Mouse (Mus musculus) MEL (cell line): ENCODE data around the gene Gm17535. TPM values are rescaled to one million over a fixed set of nuclear protein-coding genes. Genes with fewer than 3 reads are reported as not detected.
"Not testable (repeated sequence)": the region's sequence is repeated elsewhere in the genome, so short reads cannot be mapped to it uniquely, and the experiment has no call there.

Experiments used
- DNase-seq: peaks from one replicate; pipeline ENCODE4 v3.0.0; 2011; ENCODE audit warnings: low read depth, low spot score
- H3K27ac ChIP-seq: 2 replicates; pipeline ENCODE4 v1.5.1; 2012; ENCODE audit warnings: low read depth, mild to moderate bottlenecking, control low read depth, low read length, moderate library complexity; ENCODE audit not compliant: control insufficient read depth
- H3K27me3 ChIP-seq, 2 experiments: fragments of 150-350 bp in 1 of 2; sonication (generic) in 1 of 2; 2 replicates each; pipeline ENCODE4 v1.6.1; 2012; ENCODE audit warnings: low read length in 2 of 2, mild to moderate bottlenecking in 2 of 2, improper control_type of control experiment in 1 of 2, moderate library complexity in 1 of 2; ENCODE audit not compliant: insufficient read depth in 2 of 2, control insufficient read depth in 1 of 2
- H3K36me3 ChIP-seq, 2 experiments: 2 replicates each; pipeline ENCODE4 v1.6.1; 2012 to 2014; ENCODE audit warnings: low read length in 2 of 2, improper control_type of control experiment in 1 of 2, inconsistent platforms in 1 of 2, mild to moderate bottlenecking in 1 of 2; ENCODE audit not compliant: insufficient read depth in 2 of 2, control insufficient read depth in 1 of 2
- H3K4me1 ChIP-seq, 2 experiments: fragments of 150-350 bp in 1 of 2; sonication (generic) in 1 of 2; 2 replicates each; pipeline ENCODE4 v1.6.1; 2012; ENCODE audit warnings: low read length in 2 of 2, improper control_type of control experiment in 1 of 2, mild to moderate bottlenecking in 1 of 2; ENCODE audit not compliant: insufficient read depth in 2 of 2, control insufficient read depth in 1 of 2
- H3K4me3 ChIP-seq, 2 experiments: fragments of 150-350 bp in 1 of 2; sonication (generic) in 1 of 2; 2 replicates each; pipeline ENCODE4 v1.5.1; 2012; ENCODE audit warnings: low read depth in 2 of 2, low read length in 2 of 2, mild to moderate bottlenecking in 2 of 2, moderate library complexity in 2 of 2, control low read depth in 1 of 2, improper control_type of control experiment in 1 of 2; ENCODE audit not compliant: control insufficient read depth in 1 of 2, insufficient read depth in 1 of 2
- H3K79me2 ChIP-seq: 2 replicates; pipeline ENCODE4 v1.6.1; 2012; ENCODE audit warnings: mild to moderate bottlenecking, low read length, moderate library complexity; ENCODE audit not compliant: control insufficient read depth, poor library complexity, insufficient read depth
- H3K9ac ChIP-seq: 2 replicates; pipeline ENCODE4 v1.6.1; 2012; ENCODE audit warnings: low read depth, mild to moderate bottlenecking, control low read depth, low read length, moderate library complexity; ENCODE audit not compliant: control insufficient read depth, poor library complexity, severe bottlenecking
- H3K9me3 ChIP-seq: fragments of 150-350 bp; sonication (generic); replicated peaks from 2 replicates; pipeline ENCODE4 v1.6.1; 2012; ENCODE audit warnings: mild to moderate bottlenecking, low read length, improper control_type of control experiment, moderate library complexity; ENCODE audit not compliant: insufficient read depth
- CTCF ChIP-seq, 3 experiments: IDR thresholded peaks in 2 of 3; conservative IDR thresholded peaks in 1 of 3; 2 replicates each; pipeline ENCODE4 v1.5.1; 2011 to 2012; ENCODE audit warnings: low read length in 3 of 3, low read depth in 2 of 3, mild to moderate bottlenecking in 2 of 3, improper control_type of control experiment in 1 of 3, inconsistent platforms in 1 of 3, mixed read lengths in 1 of 3, moderate library complexity in 1 of 3; ENCODE audit not compliant: control insufficient read depth in 1 of 3, insufficient read depth in 1 of 3, poor library complexity in 1 of 3, severe bottlenecking in 1 of 3
- polyA plus RNA-seq, 2 experiments: library from polyadenylated mRNA; stranded (reverse) in 1 of 2; unstranded in 1 of 2; fragments of >175 nt in 1 of 2; fragments of >200 nt in 1 of 2; gene quantifications; 2 replicates each; pipeline versions ENCODE4 v1.2.1 to v1.2.4; 2012; ENCODE audit warnings: low replicate concordance in 2 of 2, low read depth in 1 of 2; ENCODE audit not compliant: insufficient read length in 2 of 2, insufficient read depth in 1 of 2, missing spikeins in 1 of 2
- total RNA-seq: library from RNA; depleted of rRNA; stranded (reverse); fragments of 300-350 nt; gene quantifications from 2 replicates; pipeline ENCODE4 v1.2.3, GENCODE M21; 2012

Gm17535 gene
- total and polyA plus RNA-seq, 3 experiments, result not detected

DNA sequence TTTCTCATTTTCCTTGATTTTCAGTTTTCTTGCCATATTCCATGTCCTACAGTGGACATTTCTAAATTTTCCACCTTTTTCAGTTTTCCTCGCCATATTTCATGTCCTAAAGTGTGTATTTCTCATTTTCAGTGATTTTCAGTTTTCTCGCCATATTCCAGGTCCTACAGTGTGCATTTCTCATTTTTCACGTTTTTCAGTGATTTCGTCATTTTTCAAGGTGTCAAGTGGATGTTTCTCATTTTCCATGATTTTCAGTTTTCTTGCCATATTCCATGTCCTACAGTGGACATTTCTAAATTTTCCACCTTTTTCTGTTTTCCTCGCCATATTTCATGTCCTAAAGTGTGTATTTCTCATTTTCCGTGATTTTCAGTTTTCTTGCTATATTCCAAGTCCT lies 8.7 kb upstream of the Gm17535 start:
- DNase-seq, H3K36me3 ChIP-seq, H3K79me2 ChIP-seq, H3K4me3 ChIP-seq, H3K9ac ChIP-seq, H3K27me3 ChIP-seq, H3K4me1 ChIP-seq, H3K9me3 ChIP-seq, H3K27ac ChIP-seq: not testable (repeated sequence)

DNA sequence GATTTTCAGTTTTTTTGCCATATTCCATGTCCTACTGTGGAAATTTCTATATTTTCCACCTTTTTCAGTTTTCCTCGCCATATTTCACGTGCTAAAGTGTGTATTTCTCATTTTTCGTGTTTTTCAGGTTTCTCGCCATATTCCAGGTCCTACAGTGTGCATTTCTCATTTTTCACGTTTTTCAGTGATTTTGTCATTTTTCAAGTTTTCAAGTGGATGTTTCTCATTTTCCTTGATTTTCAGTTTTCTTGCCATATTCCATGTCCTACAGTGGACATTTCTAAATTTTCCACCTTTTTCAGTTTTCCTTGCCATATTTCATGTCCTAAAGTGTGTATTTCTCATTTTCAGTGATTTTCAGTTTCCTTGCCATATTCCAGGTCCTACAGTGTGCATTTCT lies 8.3 kb upstream of the Gm17535 start:
- not testable (repeated sequence) for DNase-seq, H3K9ac ChIP-seq, H3K9me3 ChIP-seq, H3K27me3 ChIP-seq, H3K79me2 ChIP-seq, H3K4me1 ChIP-seq, H3K27ac ChIP-seq, H3K36me3 ChIP-seq, H3K4me3 ChIP-seq

DNA sequence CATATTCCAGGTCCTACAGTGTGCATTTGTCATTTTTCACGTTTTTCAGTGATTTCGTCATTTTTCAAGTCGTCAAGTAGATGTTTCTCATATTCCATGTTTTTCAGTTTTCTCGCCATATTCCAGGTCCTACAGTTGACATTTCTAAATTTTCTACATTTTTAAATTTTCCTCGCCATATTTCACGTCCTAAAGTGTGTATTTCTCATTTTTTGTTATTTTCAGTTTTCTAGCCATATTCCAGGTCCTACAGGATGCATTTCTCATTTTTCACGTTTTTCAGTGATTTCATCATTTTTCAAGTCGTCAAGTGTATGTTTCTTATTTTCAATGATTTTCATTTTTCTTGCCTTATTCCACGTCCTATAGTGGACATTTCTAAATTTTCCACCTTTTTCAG lies 7.7 kb upstream of the Gm17535 start:
- H3K9me3 ChIP-seq, result not testable (repeated sequence)

DNA sequence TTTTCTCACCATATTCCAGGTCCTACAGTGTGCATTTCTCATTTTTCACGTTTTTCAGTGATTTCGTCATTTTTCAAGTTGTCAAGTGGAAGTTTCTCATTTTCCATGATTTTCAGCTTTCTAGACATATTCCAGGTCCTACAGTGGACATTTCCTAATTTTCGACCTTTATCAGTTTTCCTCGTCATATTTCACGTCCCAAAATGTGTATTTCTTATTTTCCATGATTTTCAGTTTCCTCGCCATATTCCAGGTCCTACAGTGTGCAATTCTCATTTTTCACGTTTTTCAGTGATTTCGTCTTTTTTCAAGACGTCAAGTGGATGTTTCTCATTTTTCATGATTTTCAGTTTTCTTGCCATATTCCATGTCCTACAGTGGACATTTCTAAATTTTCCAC lies 7.2 kb upstream of the Gm17535 start:
- H3K9me3 ChIP-seq, H3K79me2 ChIP-seq, H3K4me3 ChIP-seq, H3K4me1 ChIP-seq, H3K27ac ChIP-seq, H3K9ac ChIP-seq, H3K36me3 ChIP-seq, H3K27me3 ChIP-seq: not testable (repeated sequence)
- TF ChIP-seq CTCF (IDR thresholded peaks at IDR 0.05 in 2 of 3, conservative IDR thresholded peaks at IDR 0.05 in 1 of 3; ENCODE audit: control insufficient read depth in 1 of 3, insufficient read depth in 1 of 3, low read depth in 2 of 3, low read length in 3 of 3, poor library complexity in 1 of 3, severe bottlenecking in 1 of 3), result 0 out of 6 replicates have a peak, but pooled peaks of 1 of the 3 experiments have one; percentile 10
- DNase-seq, result peak; percentile 82

More for the DNA sequence above, 7.7 kb upstream of the Gm17535 start:
- H3K36me3 ChIP-seq, H3K4me3 ChIP-seq, DNase-seq, H3K27me3 ChIP-seq, H3K27ac ChIP-seq, H3K9ac ChIP-seq, H3K4me1 ChIP-seq, H3K79me2 ChIP-seq: not testable (repeated sequence)

DNA sequence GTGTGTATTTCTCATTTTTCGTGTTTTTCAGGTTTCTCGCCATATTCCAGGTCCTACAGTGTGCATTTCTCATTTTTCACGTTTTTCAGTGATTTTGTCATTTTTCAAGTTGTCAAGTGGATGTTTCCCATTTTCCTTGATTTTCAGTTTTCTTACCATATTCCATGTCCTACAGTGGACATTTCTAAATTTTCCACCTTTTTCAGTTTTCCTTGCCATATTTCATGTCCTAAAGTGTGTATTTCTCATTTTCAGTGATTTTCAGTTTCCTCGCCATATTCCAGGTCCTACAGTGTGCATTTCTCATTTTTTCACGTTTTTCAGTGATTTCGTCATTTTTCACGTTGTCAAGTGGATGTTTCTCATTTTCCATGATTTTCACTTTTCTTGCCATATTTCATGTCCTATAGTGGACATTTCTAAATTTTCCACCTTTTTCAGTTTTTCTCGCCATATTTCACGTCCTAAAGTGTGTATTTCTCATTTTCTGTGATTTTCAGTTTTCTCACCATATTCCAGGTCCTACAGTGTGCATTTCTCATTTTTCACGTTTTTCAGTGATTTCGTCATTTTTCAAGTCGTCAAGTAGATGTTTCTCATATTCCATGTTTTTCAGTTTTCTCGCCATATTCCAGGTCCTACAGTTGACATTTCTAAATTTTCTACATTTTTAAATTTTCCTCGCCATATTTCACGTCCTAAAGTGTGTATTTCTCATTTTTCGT lies 5.0 kb upstream of the Gm17535 start:
- not testable (repeated sequence) for H3K36me3 ChIP-seq, DNase-seq, H3K79me2 ChIP-seq, H3K4me3 ChIP-seq, H3K27me3 ChIP-seq, H3K4me1 ChIP-seq, H3K9ac ChIP-seq, H3K9me3 ChIP-seq, H3K27ac ChIP-seq

DNA sequence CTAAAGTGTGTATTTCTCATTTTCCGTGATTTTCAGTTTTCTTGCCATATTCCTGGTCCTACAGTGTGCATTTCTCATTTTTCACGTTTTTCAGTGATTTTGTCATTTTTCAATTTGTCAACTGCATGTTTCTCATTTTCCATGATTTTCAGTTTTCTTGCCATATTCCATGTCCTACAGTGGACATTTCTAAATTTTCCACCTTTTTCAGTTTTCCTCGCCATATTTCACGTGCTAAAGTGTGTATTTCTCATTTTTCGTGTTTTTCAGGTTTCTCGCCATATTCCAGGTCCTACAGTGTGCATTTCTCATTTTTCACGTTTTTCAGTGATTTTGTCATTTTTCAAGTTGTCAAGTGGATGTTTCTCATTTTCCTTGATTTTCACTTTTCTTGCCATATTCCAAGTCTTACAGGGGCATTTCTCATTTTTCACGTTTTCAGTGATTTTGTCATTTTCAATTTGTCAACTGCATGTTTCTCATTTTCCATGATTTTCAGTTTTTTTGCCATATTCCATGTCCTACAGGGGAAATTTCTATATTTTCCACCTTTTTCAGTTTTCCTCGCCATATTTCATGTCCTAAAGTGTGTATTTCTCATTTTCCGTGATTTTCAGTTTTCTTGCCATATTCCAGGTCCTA lies 3.6 kb upstream of the Gm17535 start:
- H3K36me3 ChIP-seq, H3K9ac ChIP-seq, H3K79me2 ChIP-seq, H3K27ac ChIP-seq, H3K4me3 ChIP-seq, H3K4me1 ChIP-seq, H3K9me3 ChIP-seq, H3K27me3 ChIP-seq: not testable (repeated sequence)
- DNase-seq, result peak; percentile 96

DNA sequence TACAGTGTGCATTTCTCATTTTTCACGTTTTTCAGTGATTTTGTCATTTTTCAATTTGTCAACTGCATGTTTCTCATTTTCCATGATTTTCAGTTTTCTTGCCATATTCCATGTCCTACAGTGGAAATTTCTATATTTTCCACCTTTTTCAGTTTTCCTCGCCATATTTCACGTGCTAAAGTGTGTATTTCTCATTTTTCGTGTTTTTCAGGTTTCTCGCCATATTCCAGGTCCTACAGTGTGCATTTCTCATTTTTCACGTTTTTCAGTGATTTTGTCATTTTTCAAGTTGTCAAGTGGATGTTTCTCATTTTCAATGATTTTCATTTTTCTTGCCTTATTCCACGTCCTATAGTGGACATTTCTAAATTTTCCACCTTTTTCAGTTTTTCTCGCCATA lies 2.2 kb downstream of the Gm17535 start, which contains the start of gene Gm10715:
Gene Gm10715, plus strand, starts transcription at position 301 of the 400 bp plus-strand sequence.
- H3K79me2 ChIP-seq, DNase-seq, H3K4me1 ChIP-seq, H3K36me3 ChIP-seq, H3K9me3 ChIP-seq, H3K4me3 ChIP-seq, H3K27ac ChIP-seq, H3K9ac ChIP-seq, H3K27me3 ChIP-seq: not testable (repeated sequence)
